Mouse (Mus musculus) ES-CJ7 (cell line): ENCODE data around the gene 9230102O04Rik.
A peak's percentile ranks its signal among the peaks of the same experiment; 100 is the strongest.

Source experiments
- DNase-seq: peaks from one replicate; pipeline ENCODE4 v3.0.0; 2011; ENCODE audit warnings: low read depth, low spot score

Gene 9230102O04Rik

GRCm38 (mm10) chr2:9888913-9889650, at the start of gene 9230102O04Rik:
Gene 9230102O04Rik (minus strand): TSS chr2:9889540.
- peak; percentile 85 for DNase-seq

DNA sequence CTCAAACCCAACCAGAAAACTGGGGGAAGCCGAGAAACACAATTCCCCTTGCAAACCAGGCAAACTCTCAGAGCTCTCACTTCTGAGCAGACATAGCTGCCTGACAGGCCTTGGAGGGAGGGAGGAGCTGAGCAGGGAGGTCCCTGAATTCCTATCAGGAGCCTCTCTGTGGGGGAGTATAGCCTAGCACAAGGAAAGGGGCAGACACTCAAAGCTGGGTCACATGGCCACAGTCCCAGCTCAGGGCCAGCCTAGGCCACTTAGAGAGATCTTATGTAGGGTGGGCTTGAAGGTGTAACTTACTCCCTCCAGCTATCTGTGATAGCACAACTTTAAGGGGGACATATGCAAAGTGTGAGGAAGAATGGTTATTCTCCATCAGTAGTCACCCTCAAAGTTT, 46.6 kb upstream of the 9230102O04Rik start:
- peak; percentile 42 for DNase-seq

- no peak for DNase-seq
These were observed 37.6 kb upstream of the 9230102O04Rik start for GRCm38 (mm10) chr2:9926905-9927283.

DNA sequence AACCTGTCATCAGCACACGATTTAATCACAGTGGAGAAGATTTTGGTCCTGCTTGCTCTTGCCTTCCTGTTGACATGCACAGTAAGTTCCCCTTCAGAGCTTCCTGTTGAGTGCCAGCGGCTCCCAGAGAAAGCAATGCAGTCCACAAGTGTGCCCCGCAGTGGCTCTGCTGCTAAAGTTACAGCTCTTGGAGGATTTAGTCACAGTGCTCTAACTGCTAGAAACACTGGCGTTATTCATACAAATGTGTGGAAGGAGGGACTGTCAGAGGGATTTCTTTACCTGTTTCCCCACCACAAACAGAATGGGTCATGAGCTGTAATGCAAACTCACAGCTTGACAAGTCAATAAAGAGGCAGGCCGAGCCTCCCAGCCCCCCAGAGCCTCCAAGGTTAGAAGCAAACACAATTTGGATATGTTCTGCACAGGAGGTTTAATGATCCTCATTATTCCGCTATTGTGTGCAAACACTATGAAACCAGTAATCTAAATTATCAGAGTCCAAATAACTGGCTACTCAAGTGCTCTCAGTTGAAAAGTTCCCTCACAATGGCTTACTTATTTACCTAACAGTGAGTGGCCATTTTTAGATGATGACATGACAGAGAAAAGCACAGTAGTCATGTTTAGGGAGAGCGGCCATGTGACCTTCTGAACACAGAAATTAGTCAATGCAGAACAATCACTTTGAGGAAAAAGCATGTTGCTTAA, 37.0 kb upstream of the 9230102O04Rik start:
- DNase-seq = no peak

- no peak for DNase-seq
These were observed 29.5 kb upstream of the 9230102O04Rik start for GRCm38 (mm10) chr2:9918691-9919471.

- no peak for DNase-seq
These were observed 28.3 kb upstream of the 9230102O04Rik start for GRCm38 (mm10) chr2:9917602-9918001.

- DNase-seq = no peak
These were observed 16.7 kb upstream of the 9230102O04Rik start for GRCm38 (mm10) chr2:9905995-9906394.

GRCm38 (mm10) chr2:9903854-9904560, 14.7 kb upstream of the 9230102O04Rik start:
- peak; percentile 63 for DNase-seq

GRCm38 (mm10) chr2:9897846-9898245, 8.5 kb upstream of the 9230102O04Rik start:
- DNase-seq = no peak

- peak; percentile 33 for DNase-seq
These were observed 6.9 kb upstream of the 9230102O04Rik start for GRCm38 (mm10) chr2:9896097-9896770.

DNA sequence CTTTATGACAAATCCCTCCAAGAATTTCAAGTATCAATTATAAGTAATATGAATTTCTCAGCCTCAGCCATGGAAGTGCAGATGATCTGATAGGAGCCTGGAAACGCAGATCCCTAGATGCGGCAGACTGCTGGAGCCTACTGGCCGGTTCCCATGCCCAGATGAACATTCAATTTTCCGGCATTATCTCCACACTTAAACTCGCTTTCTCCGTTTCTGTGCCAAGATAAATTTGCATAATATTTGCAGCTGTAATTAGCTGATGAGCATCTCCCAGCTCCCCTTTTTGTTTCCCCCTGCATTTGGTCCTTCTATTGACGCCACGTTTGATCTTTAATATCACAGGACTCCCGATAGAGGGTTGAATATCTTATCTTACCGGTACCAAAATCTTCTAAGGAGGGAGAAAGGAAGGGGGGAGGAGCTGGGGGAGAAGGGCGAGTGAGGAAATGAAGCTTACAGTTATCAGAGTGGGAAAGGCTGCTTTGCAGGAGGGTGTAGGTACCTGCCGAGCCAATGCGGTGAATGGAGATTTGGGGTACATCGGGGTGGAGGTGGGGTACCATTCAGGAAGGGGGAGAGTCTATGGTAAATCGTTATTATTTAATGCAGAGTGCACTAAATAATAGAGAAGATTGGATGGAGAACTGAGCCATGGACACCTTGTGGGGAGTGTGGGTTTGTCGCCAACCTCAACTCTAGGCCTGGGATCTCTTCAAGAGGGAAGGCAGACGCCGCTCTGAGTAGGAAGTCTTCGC, 5.7 kb upstream of the 9230102O04Rik start:
- DNase-seq = peak; percentile 22

DNA sequence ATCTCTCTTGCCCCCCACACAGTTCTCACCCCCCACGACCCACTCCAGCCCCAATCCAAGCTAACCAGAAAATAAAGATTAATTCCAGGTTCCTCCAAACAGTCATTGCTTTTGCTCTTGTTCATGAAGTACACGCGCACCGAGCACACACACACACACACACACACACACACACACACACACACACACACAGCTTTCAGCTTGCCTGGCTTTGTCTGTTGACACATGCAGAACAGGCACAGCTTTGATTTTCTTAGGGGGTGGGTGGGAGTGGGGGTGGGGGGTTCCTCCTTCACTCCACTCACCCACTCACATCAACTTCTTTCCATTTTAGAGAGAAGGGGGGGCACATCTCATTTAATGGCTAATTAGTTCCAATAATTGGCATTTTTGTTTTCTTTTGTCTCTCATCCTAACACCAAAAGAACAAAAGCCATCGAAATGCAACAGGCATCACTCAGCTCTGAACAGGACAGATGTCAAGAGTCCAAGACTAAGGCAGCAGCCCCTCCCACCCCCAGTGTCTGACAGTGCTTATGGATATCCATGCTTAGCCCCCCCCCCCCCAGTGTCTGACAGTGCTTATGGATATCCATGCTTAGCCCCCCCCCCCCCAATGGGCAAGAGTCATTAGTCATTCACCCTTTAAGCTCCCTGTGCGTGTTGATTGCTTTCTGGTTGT, 4.1 kb upstream of the 9230102O04Rik start:
- DNase-seq = no peak

GRCm38 (mm10) chr2:9892541-9892940, 3.2 kb upstream of the 9230102O04Rik start:
- no peak for DNase-seq

GRCm38 (mm10) chr2:9890906-9891305, 1.6 kb upstream of the 9230102O04Rik start:
- no peak for DNase-seq

- no peak for DNase-seq
These were observed 911 bp upstream of the 9230102O04Rik start for GRCm38 (mm10) chr2:9890251-9890650.

DNA sequence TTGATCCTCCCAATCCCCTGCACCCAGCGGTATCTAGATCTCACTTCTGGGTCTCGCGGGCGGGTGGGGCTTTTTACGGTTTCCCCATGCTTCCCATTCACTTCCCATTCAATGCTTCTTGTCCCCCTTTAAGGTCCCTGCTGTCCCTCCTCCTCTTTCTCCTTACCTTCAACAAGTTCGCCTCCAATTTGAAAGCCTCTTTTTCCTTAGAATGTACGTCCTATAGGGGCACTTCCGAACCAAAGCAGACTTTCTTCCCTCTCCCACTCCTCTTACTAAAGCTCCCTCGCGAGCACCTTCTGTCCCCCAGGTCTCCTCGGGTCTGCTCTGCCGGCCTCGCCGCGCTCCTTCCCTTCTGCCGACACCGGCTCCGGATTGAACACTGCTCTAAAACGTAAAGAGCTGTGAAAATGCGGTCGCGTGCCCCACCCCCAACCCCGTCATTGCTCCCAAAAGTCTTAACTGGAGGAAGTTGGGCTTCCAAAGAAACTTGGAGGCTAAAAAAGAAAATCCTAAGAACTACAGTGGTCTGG, 377 bp upstream of the 9230102O04Rik start, which contains the start of gene Gata3:
TSS of gene Gata3 (minus strand) at position 384 of the 533 bp plus-strand sequence.
- DNase-seq = no peak

DNA sequence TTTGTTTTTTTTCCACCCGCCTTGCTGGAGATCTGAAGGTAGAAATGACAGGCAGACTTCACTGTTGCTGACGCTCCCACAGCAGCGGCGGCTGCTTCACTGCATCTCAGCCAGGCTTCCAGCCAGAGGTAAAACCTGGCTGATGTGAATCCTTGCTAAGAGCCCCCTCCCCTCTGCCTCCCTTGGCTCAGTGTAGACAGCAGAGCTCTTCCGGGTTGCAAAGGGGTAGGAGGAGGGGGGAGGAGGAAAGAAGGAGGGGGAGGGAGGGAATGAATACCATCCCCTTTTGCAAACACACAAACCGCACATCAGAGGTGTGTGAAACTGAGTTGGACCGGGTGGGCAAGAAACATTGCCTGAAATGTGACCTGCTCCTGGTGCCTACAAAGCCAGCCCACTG, 1.7 kb downstream of the 9230102O04Rik start:
- peak; percentile 17 for DNase-seq

GRCm38 (mm10) chr2:9886921-9887610, 2.3 kb downstream of the 9230102O04Rik start:
- DNase-seq = no peak

DNA sequence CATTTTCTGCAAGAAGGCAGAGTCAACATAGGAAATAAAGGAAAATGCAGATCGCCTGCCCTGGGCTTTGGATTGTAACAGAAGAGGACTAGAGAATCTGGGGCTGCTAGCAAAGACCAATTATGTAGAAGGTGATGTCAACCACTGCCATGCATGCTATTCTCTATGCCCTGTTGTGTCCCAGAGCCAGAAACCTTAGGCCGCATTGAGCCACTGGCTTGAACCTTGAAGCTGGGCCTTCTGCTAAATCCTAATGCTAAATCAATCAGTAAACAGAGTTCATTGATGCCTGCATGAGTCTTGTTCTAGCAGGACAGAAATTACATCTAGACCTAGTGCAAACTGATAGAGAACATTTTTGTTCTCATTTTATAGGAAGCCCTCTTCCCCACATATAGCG, 3.3 kb downstream of the 9230102O04Rik start:
- no peak for DNase-seq
